ENCODE assay signal across 24 mouse cellular contexts in genomic region chr6:127464523-127464922, GRCm38 (mm10). TPM values are rescaled to one million over a fixed set of nuclear protein-coding genes. Genes with fewer than 3 reads are reported as not detected.
A peak's percentile ranks its signal among the peaks of the same experiment; 100 is the strongest.
DNase-seq lines count a peak whose midpoint lies in the region; ATAC-seq and TF ChIP-seq lines count a peak whose summit lies in the region.
"Had no signal": no experiment of that assay in that cellular context is flagged by ENCODE, and none has a peak within 500 bp of the region (broad histone marks: within the 10 kb centered on the region; RNA-seq: fewer than 3 reads in every experiment).

No protein-coding gene starts in this region.

- TF ChIP-seq CTCF in kidney, adult 2 months (conservative IDR thresholded peaks at IDR 0.05; ENCODE audit: insufficient read depth, insufficient read length, low read depth, low read length): no peak

- no peaks in the 10 kb centered on the region for H3K27me3 ChIP-seq in kidney, adult 2 months (replicated peaks; ENCODE audit: control insufficient read depth, insufficient read depth, low read length)
- H3K27me3 ChIP-seq: liver, embryonic 13.5 days; megakaryocyte, embryonic 14.5 days; neural tube, embryonic 12.5 days had no signal

- WGBS in kidney, adult 2 months: 56% methylated on average over 7 of the region's 7 CpGs

- peak; percentile 63 for DNase-seq in kidney, adult 2 months
- no peak for DNase-seq in kidney, postnatal 10 days
- DNase-seq in 416B (ENCODE audit: low read depth) (peak; percentile 23), ES-E14 (ENCODE audit: low read depth, low spot score) (no peak)
- no peak for DNase-seq in ovary, adult 18-20 months (ENCODE audit: low spot score)
- DNase-seq in frontal cortex, postnatal 36 days (ENCODE audit: low spot score in 2 of 2): no peak
- DNase-seq: adrenal gland, postnatal 25 days; cerebellum, adult 9-10 months; gastrocnemius, postnatal 14 days; liver, embryonic 13.5 days; lung, adult 2 months; lung, postnatal 14 days; midbrain, embryonic 14.5 days; retina, postnatal 1 day; right cerebral cortex, postnatal 25 days; spleen, adult 18-20 months had no signal

- no peak overlapping the region for H3K4me3 ChIP-seq in kidney, adult 2 months (ENCODE audit: insufficient read depth, low read depth, low read length)
- H3K4me3 ChIP-seq in ES-E14 (ENCODE audit: insufficient read depth in 1 of 2, low read depth in 1 of 2, low read length in 2 of 2, poor library complexity in 1 of 2, severe bottlenecking in 1 of 2): no peak overlapping the region
- H3K4me3 ChIP-seq: hindbrain, embryonic 10.5 days; layer of hippocampus, adult 2 months; liver, embryonic 13.5 days; megakaryocyte, embryonic 14.5 days; neural tube, embryonic 12.5 days had no signal

- no peaks in the 10 kb centered on the region for H3K9me3 ChIP-seq in ES-E14 (ENCODE audit: control insufficient read depth, insufficient read depth, low read depth, low read length)
- H3K9me3 ChIP-seq: hindbrain, embryonic 10.5 days; liver, embryonic 13.5 days; megakaryocyte, embryonic 14.5 days; neural tube, embryonic 12.5 days had no signal

- 0 out of 2 replicates have a peak, but pooled peaks cover 4% of the 10 kb centered on the region for H3K4me1 ChIP-seq in kidney, adult 2 months (ENCODE audit: control insufficient read depth, insufficient read depth, low read length)
- H3K4me1 ChIP-seq in ES-E14 (ENCODE audit: control insufficient read depth in 2 of 2, insufficient read depth in 2 of 2, low read length in 2 of 2, poor library complexity in 1 of 2): no peaks in the 10 kb centered on the region
- H3K4me1 ChIP-seq: liver, embryonic 13.5 days had no signal

- H3K36me3 ChIP-seq in kidney, adult 2 months (ENCODE audit: control insufficient read depth, insufficient read depth, low read length): no peaks in the 10 kb centered on the region
- no peaks in the 10 kb centered on the region; the same call in 1 of the 2 replicates for H3K36me3 ChIP-seq in ES-E14 (ENCODE audit: control insufficient read depth, insufficient read depth, low read length, poor library complexity, severe bottlenecking)
- H3K36me3 ChIP-seq: liver, embryonic 13.5 days had no signal

- no peak for TF ChIP-seq POLR2A in kidney, adult 2 months (IDR thresholded peaks at IDR 0.05; ENCODE audit: low read depth, low read length)

- no peak overlapping the region for H3K9ac ChIP-seq in ES-E14 (ENCODE audit: insufficient read depth, low read depth, low read length, poor library complexity, severe bottlenecking)
- H3K9ac ChIP-seq: liver, embryonic 13.5 days; neural tube, embryonic 12.5 days had no signal

- in situ Hi-C loops in ES-E14 (cut with MboI; ENCODE audit: low sequenced_read_pairs in 2 of 2, unreplicated experiment in 2 of 2): no loop called here

- 0 out of 2 replicates have a peak, but pooled peaks have one; percentile 33 for ATAC-seq in granulocyte monocyte progenitor cell, adult 5-6 weeks (replicated peaks; ENCODE audit: poor library complexity, severe bottlenecking)
- ATAC-seq: forebrain, embryonic 16.5 days; hindbrain, embryonic 16.5 days; intestine, postnatal 0 days had no signal

- no peak overlapping the region for H3K27ac ChIP-seq in kidney, adult 2 months (ENCODE audit: insufficient read depth, low read depth, low read length)
- H3K27ac ChIP-seq in ES-E14 (ENCODE audit: insufficient read depth, low read depth, low read length, poor library complexity, severe bottlenecking): 0 out of 2 replicates have a peak overlapping the region, but pooled peaks have one; percentile 2
- H3K27ac ChIP-seq: layer of hippocampus, adult 2 months; liver, embryonic 13.5 days; neural tube, embryonic 12.5 days had no signal

TF ChIP-seq in ES-E14, 5 proteins besides CTCF, POLR2A, EP300 and RAD21:
- no peak for TF ChIP-seq CHD2 (IDR thresholded peaks at IDR 0.05; ENCODE audit: low read depth, low read length)
- TF ChIP-seq MAFK (IDR thresholded peaks at IDR 0.05; ENCODE audit: insufficient read depth, low read depth, low read length): peak; percentile 95

RNA-seq across cellular contexts. Expression of gene Parp11, which starts 17.9 kb away (rescaled TPM):
- polyA plus RNA-seq in kidney, adult 2 months (2012; rRNA removed): 6.0 and 6.8 TPM in 2 replicates
- 7.9 and 10.9 TPM in 2 replicates for total RNA-seq in ES-E14 (2012; rRNA removed)
- 21.4 and 36.6 TPM in 2 replicates for total RNA-seq in granulocyte monocyte progenitor cell, adult 5-6 weeks (2014; fragmentation: Nextera tagmentation)
- total RNA-seq in granulocyte monocyte progenitor cell, adult 5-6 weeks (2017): 24.9 and 33.3 TPM in 2 replicates

Comparison
In these comparisons a context has a peak if more than half of its experiments do, and no peak if none do; other contexts are left out.
1. DNase-seq: peak in kidney, adult 2 months (single experiment) and 416B (single experiment); none in kidney, postnatal 10 days (single experiment), ES-E14 (single experiment), ovary, adult 18-20 months (single experiment) and frontal cortex, postnatal 36 days (0 of 2).